Mouse (Mus musculus): ENCODE results near the gene Eif4ebp2. TPM values are rescaled to one million over a fixed set of nuclear protein-coding genes. Genes with fewer than 3 reads are reported as not detected.
"Not testable (repeated sequence)": the region's sequence is repeated elsewhere in the genome, so short reads cannot be mapped to it uniquely, and the experiment has no call there.

Eif4ebp2 gene
- polyA plus RNA-seq, 1 experiment from 2014 or later = 89.3 TPM

GRCm38 (mm10) chr10:61479927-61480326 lies 27.5 kb upstream of the Eif4ebp2 start:
- Histone ChIP-seq H3K4me1 (peaks cover 17% of the 10 kb centered on the region), H3K27ac (replicated peaks) (no peak overlapping the region), H3K4me3 (no peak overlapping the region), H3K36me3 (no peaks in the 10 kb centered on the region), H3K9me3 (no peaks in the 10 kb centered on the region), H3K27me3 (no peaks in the 10 kb centered on the region), H3K4me2 (replicated peaks) (no peak overlapping the region), H3K9ac (replicated peaks) (no peak overlapping the region)
- WGBS = 88% methylated on average over 4 of the region's 4 CpGs
- no peak for ATAC-seq (replicated peaks)

GRCm38 (mm10) chr10:61479461-61479860 lies 27.0 kb upstream of the Eif4ebp2 start:
- no peak overlapping the region for H3K27ac ChIP-seq (replicated peaks)
- 91% methylated on average over 10 of the region's 10 CpGs for WGBS
- H3K4me2 ChIP-seq (replicated peaks) = no peak overlapping the region
- H3K9ac ChIP-seq (replicated peaks) = no peak overlapping the region
- no peaks in the 10 kb centered on the region for H3K9me3 ChIP-seq
- H3K27me3 ChIP-seq = no peaks in the 10 kb centered on the region
- ATAC-seq (replicated peaks) = no peak
- H3K4me1 ChIP-seq = peaks cover 22% of the 10 kb centered on the region
- H3K4me3 ChIP-seq = no peak overlapping the region
- no peaks in the 10 kb centered on the region for H3K36me3 ChIP-seq

- Histone ChIP-seq H3K4me2 (replicated peaks) (peak overlapping the region; percentile 97), H3K27ac (replicated peaks) (peak overlapping the region; percentile 83; the same call in 1 of the 2 replicates), H3K4me3 (peak overlapping the region; percentile 71), H3K36me3 (no peaks in the 10 kb centered on the region), H3K9me3 (no peaks in the 10 kb centered on the region), H3K27me3 (no peaks in the 10 kb centered on the region), H3K4me1 (peaks cover 29% of the 10 kb centered on the region), H3K9ac (replicated peaks) (peak overlapping the region; percentile 82)
- WGBS = 3% methylated on average over 15 of the region's 15 CpGs
- ATAC-seq (replicated peaks) = 0 out of 2 replicates have a peak, but pooled peaks have one; percentile 1
These were observed 24.1 kb upstream of the Eif4ebp2 start for GRCm38 (mm10) chr10:61476440-61477165.

GRCm38 (mm10) chr10:61475594-61476439 lies 23.4 kb upstream of the Eif4ebp2 start, which contains the start of gene Lrrc20:
Lrrc20 (plus strand) TSS chr10:61475801.
- peak within 1 kb of the TSS; percentile 83 for H3K27ac ChIP-seq (replicated peaks)
- ATAC-seq (replicated peaks) = peak; percentile 99
- no peaks in the 10 kb centered on the region for H3K9me3 ChIP-seq
- no peaks in the 10 kb centered on the region for H3K27me3 ChIP-seq
- under 1% methylated on average over 70 of the region's 70 CpGs for WGBS
- H3K4me2 ChIP-seq (replicated peaks) = peak within 1 kb of the TSS; percentile 97
- peaks cover 29% of the 10 kb centered on the region for H3K4me1 ChIP-seq
- peak within 1 kb of the TSS; percentile 82 for H3K9ac ChIP-seq (replicated peaks)
- H3K36me3 ChIP-seq = no peaks in the 10 kb centered on the region
- H3K4me3 ChIP-seq = peak within 1 kb of the TSS; percentile 71

- Histone ChIP-seq H3K9me3 (no peaks in the 10 kb centered on the region), H3K36me3 (no peaks in the 10 kb centered on the region), H3K9ac (replicated peaks) (peak overlapping the region; percentile 82)
These were observed 21.9 kb upstream of the Eif4ebp2 start for GRCm38 (mm10) chr10:61474344-61474743.

GRCm38 (mm10) chr10:61473640-61474039 lies 21.2 kb upstream of the Eif4ebp2 start:
- no peak for ATAC-seq (replicated peaks)
- Histone ChIP-seq H3K27me3 (no peaks in the 10 kb centered on the region), H3K36me3 (no peaks in the 10 kb centered on the region), H3K4me3 (no peak overlapping the region), H3K27ac (replicated peaks) (no peak overlapping the region), H3K9ac (replicated peaks) (no peak overlapping the region), H3K9me3 (no peaks in the 10 kb centered on the region), H3K4me1 (peaks cover 29% of the 10 kb centered on the region), H3K4me2 (replicated peaks) (0 out of 2 replicates have a peak overlapping the region, but pooled peaks have one; percentile 97)
- WGBS = 72% methylated on average over 3 of the region's 3 CpGs

More at GRCm38 (mm10) chr10:61474344-61474743, 21.9 kb upstream of the Eif4ebp2 start:
- ATAC-seq (replicated peaks) = no peak
- Histone ChIP-seq H3K27me3 (no peaks in the 10 kb centered on the region), H3K4me1 (peaks cover 29% of the 10 kb centered on the region), H3K4me2 (replicated peaks) (peak overlapping the region; percentile 97), H3K4me3 (peak overlapping the region; percentile 71), H3K27ac (replicated peaks) (no peak overlapping the region)
- WGBS = 74% methylated on average over 1 of the region's 1 CpGs

GRCm38 (mm10) chr10:61468900-61469299 lies 16.4 kb upstream of the Eif4ebp2 start:
- no peak for ATAC-seq (replicated peaks)
- WGBS = 65% methylated on average over 7 of the region's 7 CpGs
- Histone ChIP-seq H3K9ac (replicated peaks) (no peak overlapping the region), H3K27me3 (no peaks in the 10 kb centered on the region), H3K36me3 (no peaks in the 10 kb centered on the region), H3K27ac (replicated peaks) (no peak overlapping the region), H3K4me3 (no peak overlapping the region), H3K4me2 (replicated peaks) (no peak overlapping the region), H3K4me1 (peaks cover 1% of the 10 kb centered on the region), H3K9me3 (no peaks in the 10 kb centered on the region)

GRCm38 (mm10) chr10:61466873-61467272 lies 14.4 kb upstream of the Eif4ebp2 start:
- H3K9me3 ChIP-seq = no peaks in the 10 kb centered on the region
- 26% methylated on average over 5 of the region's 5 CpGs for WGBS
- no peaks in the 10 kb centered on the region for H3K4me1 ChIP-seq
- H3K27ac ChIP-seq (replicated peaks) = no peak overlapping the region
- H3K9ac ChIP-seq (replicated peaks) = no peak overlapping the region
- H3K27me3 ChIP-seq = no peaks in the 10 kb centered on the region
- no peak overlapping the region for H3K4me2 ChIP-seq (replicated peaks)
- no peak overlapping the region for H3K4me3 ChIP-seq
- no peaks in the 10 kb centered on the region for H3K36me3 ChIP-seq
- no peak for ATAC-seq (replicated peaks)

- Histone ChIP-seq H3K27me3 (no peaks in the 10 kb centered on the region), H3K9me3 (no peaks in the 10 kb centered on the region), H3K4me1 (no peaks in the 10 kb centered on the region), H3K4me3 (no peak overlapping the region), H3K36me3 (no peaks in the 10 kb centered on the region), H3K27ac (replicated peaks) (no peak overlapping the region), H3K4me2 (replicated peaks) (no peak overlapping the region), H3K9ac (replicated peaks) (no peak overlapping the region)
- WGBS = 68% methylated on average over 8 of the region's 8 CpGs
- no peak for ATAC-seq (replicated peaks)
These were observed 13.8 kb upstream of the Eif4ebp2 start for GRCm38 (mm10) chr10:61466242-61466641.

GRCm38 (mm10) chr10:61465009-61465408 lies 12.5 kb upstream of the Eif4ebp2 start:
- H3K9me3 ChIP-seq = no peaks in the 10 kb centered on the region
- no peaks in the 10 kb centered on the region for H3K27me3 ChIP-seq
- H3K9ac ChIP-seq (replicated peaks) = no peak overlapping the region
- ATAC-seq (replicated peaks) = no peak
- no peak overlapping the region for H3K4me3 ChIP-seq
- H3K36me3 ChIP-seq = no peaks in the 10 kb centered on the region
- H3K4me1 ChIP-seq = no peaks in the 10 kb centered on the region
- WGBS = 82% methylated on average over 4 of the region's 4 CpGs
- no peak overlapping the region for H3K27ac ChIP-seq (replicated peaks)
- H3K4me2 ChIP-seq (replicated peaks) = no peak overlapping the region

GRCm38 (mm10) chr10:61457182-61457581 lies 4.7 kb upstream of the Eif4ebp2 start:
- H3K4me2 ChIP-seq (replicated peaks) = no peak overlapping the region
- no peaks in the 10 kb centered on the region for H3K36me3 ChIP-seq
- no peak overlapping the region for H3K9ac ChIP-seq (replicated peaks)
- H3K4me3 ChIP-seq = no peak overlapping the region
- no peaks in the 10 kb centered on the region for H3K27me3 ChIP-seq
- ATAC-seq (replicated peaks) = no peak
- WGBS = 61% methylated on average over 3 of the region's 3 CpGs
- no peaks in the 10 kb centered on the region for H3K4me1 ChIP-seq
- H3K9me3 ChIP-seq = no peaks in the 10 kb centered on the region
- H3K27ac ChIP-seq (replicated peaks) = no peak overlapping the region

GRCm38 (mm10) chr10:61453171-61453570 lies 710 bp upstream of the Eif4ebp2 start:
- H3K4me3 ChIP-seq; H3K9ac ChIP-seq (replicated peaks); H3K27ac ChIP-seq (replicated peaks); H3K27me3 ChIP-seq; H3K36me3 ChIP-seq; H3K9me3 ChIP-seq; H3K4me2 ChIP-seq (replicated peaks): not testable (repeated sequence)
- 70% methylated on average over 3 of the region's 3 CpGs for WGBS
- ATAC-seq (replicated peaks) = peak; percentile 27
- peaks cover 36% of the 10 kb centered on the region for H3K4me1 ChIP-seq
